Mouse (Mus musculus): ENCODE results near the gene Asic3. TPM values are rescaled to one million over a fixed set of nuclear protein-coding genes. Genes with fewer than 3 reads are reported as not detected.

Gene Asic3
- total RNA-seq (2021): under 1 TPM in 1 of 2 experiments, not detected in 1; 0.33 TPM
- long read RNA-seq, experiment 1: 0 reads
- long read RNA-seq, experiment 2: 0 reads

- no peak for DNase-seq (ENCODE audit: low spot score in 2 of 2)
Observed at GRCm38 (mm10) chr5:24413042-24413693, at the start of gene Asic3. Gene Asic3 (plus strand): TSS chr5:24413392.

DNA sequence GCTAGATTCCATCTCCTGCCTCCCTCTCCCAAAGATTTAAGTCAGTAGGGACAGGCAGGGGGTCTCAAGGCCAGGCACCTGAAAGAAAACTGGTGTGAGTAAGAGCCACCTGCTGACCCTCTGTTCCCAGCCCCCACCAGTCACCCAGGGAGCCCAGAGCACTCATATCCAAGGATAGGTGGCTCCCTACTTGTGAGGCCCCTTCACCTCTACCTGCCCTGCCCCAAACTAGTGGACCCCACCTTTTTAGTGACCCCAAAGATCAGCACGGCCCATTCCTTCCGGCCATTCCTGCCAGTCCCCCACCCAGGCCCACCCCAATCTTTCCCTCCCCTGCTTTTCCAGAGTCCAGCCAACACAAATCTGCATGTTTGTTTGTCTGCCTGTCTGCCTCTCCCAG lies 49.7 kb upstream of the Asic3 start:
- no peak for DNase-seq (ENCODE audit: low spot score in 2 of 2)

DNA sequence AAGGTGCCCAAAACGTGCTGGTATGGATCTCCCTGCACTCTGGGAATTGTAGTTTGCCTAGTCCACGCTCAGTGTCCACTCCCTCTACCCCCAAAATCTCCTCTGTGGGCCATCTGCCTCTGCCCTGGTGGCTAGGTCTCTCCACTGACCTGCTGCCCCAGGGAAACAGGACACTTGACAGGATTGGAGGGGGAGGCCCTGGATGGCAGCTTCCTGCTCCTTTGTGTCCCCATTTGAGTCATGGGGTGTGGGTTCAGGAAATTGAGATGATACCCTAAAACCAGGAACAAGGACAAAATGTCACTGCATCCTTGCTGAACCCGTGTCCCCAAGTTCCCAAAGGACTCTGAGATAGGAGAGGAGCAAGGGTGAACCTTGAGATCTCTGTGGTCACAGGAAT lies 49.1 kb upstream of the Asic3 start:
- no peak for DNase-seq (ENCODE audit: low spot score in 2 of 2)

DNA sequence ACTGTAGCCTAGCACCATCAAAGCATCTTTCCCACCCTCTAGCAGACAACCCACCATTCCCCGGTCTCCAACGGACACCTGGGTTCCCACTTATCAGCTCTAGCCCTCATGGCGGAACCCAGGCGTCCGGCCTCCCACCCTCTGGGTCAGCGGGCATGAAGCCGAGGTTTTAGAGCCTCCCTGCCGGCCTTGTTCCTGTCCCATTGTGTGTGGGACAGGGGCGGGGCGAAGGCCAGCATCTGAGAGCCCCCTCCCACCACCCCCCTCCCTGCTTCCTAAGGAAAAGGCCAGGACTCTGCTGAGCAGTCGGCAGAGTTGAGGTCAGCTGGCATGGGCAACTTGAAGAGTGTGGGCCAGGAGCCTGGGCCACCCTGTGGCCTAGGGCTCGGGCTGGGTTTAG lies 48.7 kb upstream of the Asic3 start, which contains the start of gene Nos3:
Gene Nos3 (plus strand): TSS at position 303 of the 400 bp plus-strand sequence.
- no peak for DNase-seq (ENCODE audit: low spot score in 2 of 2)

- no peak for DNase-seq (ENCODE audit: low spot score in 2 of 2)
Observed at GRCm38 (mm10) chr5:24364963-24365362, 48.2 kb upstream of the Asic3 start.

DNA sequence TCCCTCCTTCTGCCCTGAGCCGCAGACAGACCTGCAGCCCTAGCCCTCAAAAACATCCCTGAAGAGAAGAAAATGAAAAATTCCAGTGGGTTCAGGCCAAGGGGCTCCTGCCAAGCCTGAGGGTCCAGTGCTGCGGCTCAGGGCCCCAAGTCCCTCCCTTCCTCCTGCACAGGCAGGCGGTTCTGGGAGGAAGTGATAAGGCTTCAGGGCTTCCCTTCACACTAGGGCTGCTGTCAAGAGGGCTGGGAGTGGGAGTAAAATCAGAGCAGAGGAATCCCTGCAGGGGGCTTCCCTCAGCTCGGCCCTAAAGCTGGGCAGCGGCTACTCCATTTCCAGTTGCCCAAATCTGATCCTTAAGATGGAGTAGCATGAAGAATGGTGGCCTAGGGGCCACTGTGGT lies 47.7 kb upstream of the Asic3 start:
- no peak for DNase-seq (ENCODE audit: low spot score in 2 of 2)

GRCm38 (mm10) chr5:24366426-24366825 lies 46.8 kb upstream of the Asic3 start:
- no peak for DNase-seq (ENCODE audit: low spot score in 2 of 2)

DNA sequence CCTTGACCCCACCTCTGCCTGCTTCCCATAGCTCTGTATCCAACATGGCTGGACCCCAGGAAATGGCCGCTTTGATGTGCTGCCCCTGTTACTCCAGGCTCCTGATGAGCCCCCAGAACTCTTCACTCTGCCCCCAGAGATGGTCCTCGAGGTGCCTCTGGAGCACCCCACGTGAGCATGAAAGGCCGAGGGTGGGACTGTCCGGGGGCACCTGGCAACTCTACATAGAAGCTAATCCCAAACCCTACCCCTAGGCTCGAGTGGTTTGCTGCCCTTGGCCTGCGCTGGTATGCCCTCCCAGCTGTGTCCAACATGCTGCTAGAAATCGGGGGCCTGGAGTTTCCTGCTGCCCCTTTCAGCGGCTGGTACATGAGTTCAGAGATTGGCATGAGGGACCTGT lies 43.4 kb upstream of the Asic3 start:
- DNase-seq (ENCODE audit: low spot score in 2 of 2): no peak

- no peak for DNase-seq (ENCODE audit: low spot score in 2 of 2)
Observed at GRCm38 (mm10) chr5:24373807-24374206, 39.4 kb upstream of the Asic3 start.

DNA sequence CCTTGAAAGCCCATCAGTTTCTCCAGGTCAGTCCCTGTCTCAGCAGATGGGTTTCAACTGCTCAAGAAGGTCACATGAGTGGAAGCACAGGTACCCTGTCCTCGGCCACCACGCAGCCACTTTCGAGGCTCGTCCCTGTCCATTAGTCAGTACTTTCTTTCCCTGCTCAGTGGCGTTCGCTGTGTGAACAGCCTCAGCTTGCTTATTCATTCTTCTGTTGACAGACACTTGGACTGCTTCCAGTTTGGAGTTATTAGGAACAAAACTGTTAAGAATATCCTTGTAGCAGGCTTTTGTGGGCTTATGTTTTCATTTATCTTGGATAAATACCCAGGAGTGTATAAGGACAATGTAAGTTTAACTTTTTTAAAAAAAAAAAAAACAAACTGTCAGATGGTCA lies 39.0 kb upstream of the Asic3 start:
- no peak for DNase-seq (ENCODE audit: low spot score in 2 of 2)

GRCm38 (mm10) chr5:24374666-24375328 lies 38.4 kb upstream of the Asic3 start:
- no peak for DNase-seq (ENCODE audit: low spot score in 2 of 2)

DNA sequence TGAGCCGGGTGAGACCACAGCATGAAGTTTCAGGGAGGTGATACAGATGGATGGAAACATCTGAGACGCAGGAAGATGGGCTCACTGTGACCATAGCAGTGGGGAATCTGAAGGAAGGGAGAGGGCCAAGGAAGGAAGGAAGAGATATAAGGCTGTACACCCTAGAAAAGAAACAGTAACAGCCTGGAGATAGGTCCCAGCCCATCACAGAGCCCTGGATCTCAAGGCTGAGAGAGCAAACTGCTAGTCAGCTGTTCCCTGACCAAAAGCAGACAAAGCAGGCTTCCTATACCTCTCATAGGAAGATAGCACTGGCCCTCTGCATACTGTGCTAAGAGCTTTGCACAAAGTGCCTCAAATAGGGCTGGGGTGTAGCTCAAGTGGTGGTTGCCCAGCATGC lies 34.5 kb upstream of the Asic3 start:
- DNase-seq (ENCODE audit: low spot score in 2 of 2): no peak

GRCm38 (mm10) chr5:24379501-24379900 lies 33.7 kb upstream of the Asic3 start:
- DNase-seq (ENCODE audit: low spot score in 2 of 2): no peak

- no peak for DNase-seq (ENCODE audit: low spot score in 2 of 2)
Observed at GRCm38 (mm10) chr5:24380499-24380898, 32.7 kb upstream of the Asic3 start.

GRCm38 (mm10) chr5:24381486-24381885 lies 31.7 kb upstream of the Asic3 start:
- no peak for DNase-seq (ENCODE audit: low spot score in 2 of 2)

GRCm38 (mm10) chr5:24381988-24382387 lies 31.2 kb upstream of the Asic3 start:
- DNase-seq (ENCODE audit: low spot score in 2 of 2): no peak

DNA sequence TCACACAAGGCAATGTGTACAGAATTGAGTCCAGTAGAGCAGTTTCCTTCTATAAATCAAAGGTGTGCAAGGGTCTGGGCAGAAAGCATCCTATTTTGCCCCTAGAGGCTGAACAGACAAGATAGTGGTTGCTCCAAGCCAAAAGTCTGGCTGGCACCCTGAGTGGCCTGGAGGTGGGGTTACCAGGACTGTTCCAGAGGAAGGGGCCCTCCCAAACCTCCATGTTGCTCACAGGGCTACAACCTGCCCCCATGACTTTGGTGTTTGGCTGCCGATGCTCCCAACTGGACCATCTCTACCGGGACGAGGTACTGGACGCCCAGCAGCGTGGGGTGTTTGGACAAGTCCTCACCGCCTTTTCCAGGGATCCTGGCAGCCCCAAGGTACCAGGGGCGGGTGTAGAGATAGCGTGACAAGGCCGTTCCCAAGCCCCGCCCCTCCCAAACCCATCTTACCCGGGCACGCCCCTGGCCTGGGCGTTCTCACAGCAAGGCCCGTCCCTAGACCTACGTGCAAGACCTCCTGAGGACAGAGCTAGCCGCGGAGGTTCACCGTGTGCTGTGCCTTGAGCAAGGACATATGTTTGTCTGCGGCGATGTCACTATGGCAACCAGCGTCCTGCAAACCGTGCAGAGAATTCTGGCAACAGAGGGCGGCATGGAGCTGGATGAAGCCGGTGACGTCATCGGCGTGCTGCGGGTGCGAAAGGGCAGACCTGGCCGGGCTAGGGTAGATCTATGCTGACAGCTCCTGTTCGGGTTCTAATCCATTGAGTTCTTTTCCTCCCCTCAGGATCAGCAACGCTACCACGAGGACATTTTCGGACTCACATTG lies 29.9 kb upstream of the Asic3 start:
- peak; percentile 86 to 87 for DNase-seq (ENCODE audit: low spot score in 2 of 2)

DNA sequence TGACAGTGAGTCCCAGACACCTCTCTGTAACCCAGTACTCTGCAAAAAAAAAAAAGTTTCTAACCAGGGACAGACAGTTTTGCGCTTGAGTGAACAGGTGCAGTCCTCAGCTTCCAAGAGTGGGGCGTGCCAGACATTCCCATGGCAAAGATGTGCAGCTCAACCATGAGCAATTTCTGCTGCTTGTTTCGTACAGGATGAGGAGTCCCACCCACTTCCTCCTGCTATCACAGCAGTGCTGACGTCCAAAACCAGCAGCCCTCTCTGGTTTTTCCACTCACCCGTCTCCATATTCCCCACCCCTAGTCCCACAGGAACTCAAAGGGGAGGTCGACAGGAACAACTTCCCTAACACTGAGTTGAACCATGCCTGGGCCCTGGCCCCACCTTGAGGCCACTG lies 28.8 kb upstream of the Asic3 start:
- no peak for DNase-seq (ENCODE audit: low spot score in 2 of 2)

- no peak for DNase-seq (ENCODE audit: low spot score in 2 of 2)
Observed at GRCm38 (mm10) chr5:24385374-24385773, 27.8 kb upstream of the Asic3 start.

DNA sequence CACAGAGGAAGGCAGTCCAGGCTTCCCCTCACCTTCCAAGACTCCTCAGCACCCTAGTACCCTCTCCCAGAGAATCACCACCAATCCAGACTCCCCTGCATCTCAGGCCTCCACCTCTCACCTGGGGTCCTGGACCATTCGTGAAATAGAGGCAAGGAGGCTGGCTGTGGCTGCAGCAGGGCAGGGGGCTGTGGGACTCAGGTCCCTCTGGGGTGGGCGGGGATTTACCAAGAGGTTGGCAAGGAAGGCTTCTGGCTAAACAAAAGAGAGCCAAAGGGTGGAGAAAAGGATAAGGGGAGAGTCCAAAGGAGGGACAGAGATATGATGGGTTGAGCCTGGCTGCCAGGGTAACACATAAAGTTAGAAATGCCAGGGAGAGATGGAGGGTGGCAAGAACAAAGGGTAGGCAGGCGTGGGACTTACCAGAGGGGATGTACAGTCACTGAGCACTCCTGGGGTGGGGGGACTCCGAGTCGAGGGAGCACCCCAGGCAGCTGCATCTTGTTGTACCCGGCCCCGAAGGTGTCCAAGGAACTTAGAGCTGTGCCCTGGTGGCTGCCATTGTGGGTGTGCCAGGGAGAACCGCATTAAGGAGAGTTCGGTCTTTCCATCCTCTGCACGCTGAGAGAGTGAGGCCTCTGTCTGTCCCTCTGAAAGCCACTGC lies 27.2 kb upstream of the Asic3 start:
- DNase-seq (ENCODE audit: low spot score in 2 of 2): no peak
